Mouse (Mus musculus) ES-Bruce4 (cell line): ENCODE data around the gene Fem1a. TPM values are rescaled to one million over a fixed set of nuclear protein-coding genes. Genes with fewer than 3 reads are reported as not detected.

Source experiments
- H3K27ac ChIP-seq: 2 replicates; pipeline ENCODE4 v1.5.1; 2012; ENCODE audit warnings: low read length, inconsistent platforms; ENCODE audit not compliant: insufficient read depth
- H3K27me3 ChIP-seq: 2 replicates; pipeline ENCODE4 v1.6.1; 2012; ENCODE audit warnings: mild to moderate bottlenecking, low read length, inconsistent platforms; ENCODE audit not compliant: control insufficient read depth, poor library complexity, insufficient read depth, severe bottlenecking
- H3K36me3 ChIP-seq: 2 replicates; pipeline ENCODE4 v1.6.1; 2012; ENCODE audit warnings: inconsistent platforms, mild to moderate bottlenecking, low read length, moderate library complexity; ENCODE audit not compliant: control insufficient read depth, poor library complexity, insufficient read depth, severe bottlenecking
- H3K4me1 ChIP-seq: one replicate; pipeline ENCODE4 v1.8.1; 2011; ENCODE audit warnings: low read length; ENCODE audit not compliant: control insufficient read depth, insufficient read depth
- H3K4me3 ChIP-seq: 2 replicates; pipeline ENCODE4 v1.5.1; 2011; ENCODE audit warnings: low read depth, mild to moderate bottlenecking, low read length
- H3K9ac ChIP-seq: 2 replicates; pipeline ENCODE4 v1.6.1; 2012; ENCODE audit warnings: low read depth, mild to moderate bottlenecking, inconsistent platforms; ENCODE audit not compliant: poor library complexity, severe bottlenecking
- H3K9me3 ChIP-seq: replicated peaks from 2 replicates; pipeline ENCODE4 v1.6.1; 2012; ENCODE audit warnings: mild to moderate bottlenecking, low read length, inconsistent platforms; ENCODE audit not compliant: control insufficient read depth, poor library complexity, insufficient read depth, severe bottlenecking
- CTCF ChIP-seq: IDR thresholded peaks from one replicate; pipeline ENCODE4 v1.8.1; 2011; ENCODE audit warnings: low read depth, low read length
- EP300 ChIP-seq: IDR thresholded peaks from 2 replicates; pipeline ENCODE4 v1.6.1; 2011; ENCODE audit warnings: low read depth, low read length; ENCODE audit not compliant: insufficient read depth
- POLR2A ChIP-seq: IDR thresholded peaks from one replicate; pipeline ENCODE4 v1.8.1; 2011; ENCODE audit warnings: low read length; ENCODE audit not compliant: insufficient read depth
- polyA plus RNA-seq: library from polyadenylated mRNA; stranded (reverse); fragments of >200 nt; gene quantifications from 2 replicates; pipeline ENCODE4 v1.2.4, GENCODE M21; 2011; ENCODE audit warnings: low read depth; ENCODE audit not compliant: missing spikeins, insufficient read depth, insufficient read length

The Fem1a gene
- polyA plus RNA-seq, 1 experiment = 4.9 TPM

DNA sequence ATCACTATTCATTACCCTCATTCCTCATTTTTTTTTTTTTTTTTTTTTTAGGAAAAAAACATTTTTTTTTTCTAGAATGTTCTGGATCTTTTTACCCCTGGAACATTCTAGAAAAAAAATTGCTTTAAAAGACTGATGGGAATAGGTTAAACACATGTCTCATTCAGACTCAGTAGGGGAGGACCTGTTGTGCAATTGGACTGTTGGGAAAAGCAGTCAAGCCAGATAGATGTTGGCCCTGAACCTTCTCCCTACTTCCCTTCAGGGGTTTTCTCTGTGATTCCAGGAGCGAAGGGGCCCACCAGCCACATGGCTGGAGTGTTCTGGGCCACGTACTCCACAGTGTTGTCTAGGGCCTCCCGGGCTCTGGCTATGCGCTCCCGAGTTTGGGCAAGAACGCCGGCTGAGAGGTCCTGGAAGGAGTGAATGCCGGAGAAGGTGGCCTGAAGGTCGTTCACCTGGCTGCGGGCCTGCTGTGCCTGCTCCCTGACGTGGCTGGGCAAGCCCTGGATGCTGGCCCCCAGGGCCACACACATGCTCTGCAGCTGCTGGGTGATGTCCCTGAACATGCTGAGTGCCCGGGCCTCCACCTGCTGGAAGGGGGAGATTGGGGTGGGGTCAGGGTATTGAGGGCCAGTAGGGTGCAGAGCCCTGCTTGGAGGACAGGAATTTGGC, 23.0 kb downstream of the Fem1a start:
- peaks cover 3% of the 10 kb centered on the region for H3K4me1 ChIP-seq
- H3K27ac ChIP-seq = peak overlapping the region; percentile 51
- H3K27me3 ChIP-seq = no peaks in the 10 kb centered on the region
- no peaks in the 10 kb centered on the region for H3K9me3 ChIP-seq
- H3K36me3 ChIP-seq = peaks cover 6% of the 10 kb centered on the region
- peak overlapping the region; percentile 6; the same call in 1 of the 2 replicates for H3K9ac ChIP-seq
- no peak for TF ChIP-seq CTCF
- no peak for TF ChIP-seq POLR2A
- TF ChIP-seq EP300 = 0 out of 2 replicates have a peak, but pooled peaks have one; percentile 22
- no peak overlapping the region for H3K4me3 ChIP-seq

- Histone ChIP-seq H3K9me3 (no peaks in the 10 kb centered on the region), H3K4me1 (peaks cover 3% of the 10 kb centered on the region), H3K9ac (no peak overlapping the region), H3K27ac (peak overlapping the region; percentile 40), H3K27me3 (no peaks in the 10 kb centered on the region), H3K4me3 (no peak overlapping the region), H3K36me3 (peaks cover 21% of the 10 kb centered on the region)
- TF ChIP-seq CTCF (no peak), POLR2A (no peak), EP300 (no peak)
Measured at GRCm38 (mm10) chr17:56281193-56281592, 24.6 kb downstream of the Fem1a start.

GRCm38 (mm10) chr17:56282802-56283201, 26.2 kb downstream of the Fem1a start:
- H3K4me1 ChIP-seq = peaks cover 3% of the 10 kb centered on the region
- no peak overlapping the region for H3K27ac ChIP-seq
- H3K4me3 ChIP-seq = no peak overlapping the region
- H3K27me3 ChIP-seq = no peaks in the 10 kb centered on the region
- H3K9me3 ChIP-seq = no peaks in the 10 kb centered on the region
- H3K36me3 ChIP-seq = peaks cover 25% of the 10 kb centered on the region
- H3K9ac ChIP-seq = no peak overlapping the region
- TF ChIP-seq CTCF (no peak), POLR2A (no peak), EP300 (no peak)

GRCm38 (mm10) chr17:56283316-56283715, 26.7 kb downstream of the Fem1a start:
- peaks cover 21% of the 10 kb centered on the region for H3K36me3 ChIP-seq
- no peaks in the 10 kb centered on the region for H3K27me3 ChIP-seq
- H3K4me3 ChIP-seq = no peak overlapping the region
- peaks cover 3% of the 10 kb centered on the region for H3K4me1 ChIP-seq
- H3K9me3 ChIP-seq = no peaks in the 10 kb centered on the region
- no peak overlapping the region for H3K9ac ChIP-seq
- TF ChIP-seq EP300 (no peak), POLR2A (no peak), CTCF (no peak)
- H3K27ac ChIP-seq = no peak overlapping the region

DNA sequence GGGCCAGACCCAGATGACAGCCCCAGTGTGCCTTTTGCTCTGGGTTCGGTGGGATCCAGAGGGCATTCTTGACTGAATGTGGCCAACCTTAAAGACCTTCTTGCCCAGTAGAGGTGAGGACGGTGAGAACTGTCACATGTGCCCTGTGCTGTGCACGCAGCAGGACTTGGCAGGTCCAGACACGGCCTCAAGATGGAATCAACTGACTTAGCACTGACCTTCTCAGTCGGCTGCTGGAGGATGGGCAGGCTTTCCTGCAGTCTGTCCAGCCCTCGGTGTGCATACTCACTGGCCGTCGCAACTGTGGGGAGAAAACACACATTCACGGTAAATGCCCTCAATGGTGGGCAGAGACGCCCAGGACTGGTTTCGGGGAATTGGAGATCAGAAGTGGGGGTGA, 29.4 kb downstream of the Fem1a start:
- H3K9ac ChIP-seq = no peak overlapping the region
- no peaks in the 10 kb centered on the region for H3K4me1 ChIP-seq
- H3K4me3 ChIP-seq = no peak overlapping the region
- no peaks in the 10 kb centered on the region for H3K9me3 ChIP-seq
- TF ChIP-seq CTCF (no peak), POLR2A (no peak), EP300 (no peak)
- H3K36me3 ChIP-seq = peaks cover 19% of the 10 kb centered on the region
- H3K27me3 ChIP-seq = no peaks in the 10 kb centered on the region
- no peak overlapping the region for H3K27ac ChIP-seq

DNA sequence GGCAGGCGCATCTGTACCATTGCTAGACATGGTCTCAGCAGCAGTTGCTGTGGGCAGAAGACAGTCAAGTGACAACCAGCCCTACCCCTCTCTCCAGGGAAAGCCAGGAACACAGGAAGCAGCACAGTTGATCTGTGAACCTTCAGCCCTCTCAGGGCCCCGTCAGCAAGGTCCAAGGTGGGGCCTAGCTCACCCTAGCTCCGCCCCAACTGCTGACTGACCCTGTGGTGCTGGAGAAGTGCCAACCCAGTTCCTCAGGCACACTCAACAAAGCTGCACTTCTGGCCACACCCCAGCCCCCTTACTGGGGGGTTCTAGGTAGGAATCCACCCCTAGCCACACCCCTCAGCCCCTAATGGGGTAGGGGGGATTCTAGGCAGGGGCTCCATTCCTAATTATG, 31.2 kb downstream of the Fem1a start:
- Histone ChIP-seq H3K27me3 (no peaks in the 10 kb centered on the region), H3K9ac (0 out of 2 replicates have a peak overlapping the region, but pooled peaks have one; percentile 22), H3K4me1 (peaks cover 9% of the 10 kb centered on the region), H3K27ac (peak overlapping the region; percentile 89), H3K9me3 (no peaks in the 10 kb centered on the region), H3K4me3 (peak overlapping the region; percentile 41), H3K36me3 (peaks cover 19% of the 10 kb centered on the region)
- TF ChIP-seq EP300 (peak; percentile 66; the same call in 1 of the 2 replicates), CTCF (no peak)
